Mouse (Mus musculus): ENCODE measurements around the gene Foxi1.

DNA sequence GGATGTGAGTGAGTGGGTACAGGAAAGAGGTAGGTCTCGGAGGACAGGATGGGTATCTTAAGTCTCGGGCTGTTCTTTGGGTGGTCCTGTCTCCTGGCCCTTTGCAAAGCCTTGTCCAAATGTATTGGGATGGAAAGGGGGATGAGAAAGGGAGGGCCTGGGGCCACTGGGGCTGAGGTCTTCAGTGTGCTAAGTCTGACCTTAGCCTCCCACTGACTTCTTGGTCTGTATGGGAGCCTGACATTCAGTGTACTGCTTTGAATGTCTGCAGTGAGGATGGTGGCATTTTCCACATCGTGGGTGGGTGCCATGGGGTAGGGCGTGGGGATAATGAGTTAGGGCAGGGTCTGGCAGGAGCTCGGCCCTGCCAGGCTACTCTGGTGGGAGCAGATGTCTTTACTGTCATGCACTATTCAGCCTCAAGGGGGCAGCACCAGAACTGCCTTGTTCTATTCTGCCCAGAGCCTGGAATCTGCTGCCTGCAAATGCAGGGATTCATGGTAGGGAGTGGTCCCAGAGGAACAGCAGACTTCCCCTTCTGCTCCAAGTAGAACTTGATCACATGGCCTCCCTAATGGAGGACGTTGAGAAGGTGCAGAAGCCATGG lies 21.0 kb upstream of the Foxi1 start:
- TF ChIP-seq POLR2A (IDR thresholded peaks at IDR 0.05; ENCODE audit: borderline replicate concordance, insufficient read depth, low read length) (no peak), CTCF (IDR thresholded peaks at IDR 0.05; ENCODE audit: borderline replicate concordance, insufficient read depth, low read depth, low read length) (peak; percentile 61)

All from cerebellum, adult 2 months (tissue).